In genomic region chr3:141862816-141863461, GRCm38 (mm10) we compare ENCODE assay signal across 8 mouse cellular contexts.
DNase-seq lines count a peak whose midpoint lies in the region; ATAC-seq and TF ChIP-seq lines count a peak whose summit lies in the region.

No protein-coding gene starts in this region.

- H3K9me3 ChIP-seq in forebrain, embryonic 12.5 days, result no peaks in the 10 kb centered on the region
- no peaks in the 10 kb centered on the region for H3K9me3 ChIP-seq in hindbrain, embryonic 14.5 days (ENCODE audit: control insufficient read depth, low read length)

- no peaks in the 10 kb centered on the region for H3K4me1 ChIP-seq in forebrain, embryonic 12.5 days
- H3K4me1 ChIP-seq in hindbrain, embryonic 14.5 days (replicated peaks; ENCODE audit: control insufficient read depth, insufficient read depth, low read length), result no peaks in the 10 kb centered on the region

- intact Hi-C loops in left cerebral cortex, adult 2 months (cut with DNase I), result loop anchor here (1.0 to 5.0 kb wide), 2 partner anchors 412 to 614 kb away; no protein-coding TSS in a partner anchor

- TF ChIP-seq CTCF in left cerebral cortex, adult 2 months (IDR thresholded peaks at IDR 0.05), result peak; percentile 77

- no peak overlapping the region for H3K27ac ChIP-seq in forebrain, embryonic 12.5 days
- H3K27ac ChIP-seq in hindbrain, embryonic 14.5 days, result no peak overlapping the region
- H3K27ac ChIP-seq in left cerebral cortex, adult 2 months, result no peak overlapping the region

- DNase-seq in heart, adult 8-10 months (ENCODE audit: low spot score), result peak; percentile 8
- DNase-seq in heart, adult 11 months, result no peak
- DNase-seq in c-Kit-positive CD71-positive TER-119-positive erythroid progenitor cells, embryonic 14.5 days (ENCODE audit: low spot score), result peak; percentile 2
- DNase-seq in hindbrain, embryonic 14.5 days (ENCODE audit: low spot score), result peak; percentile 79
- DNase-seq in left cerebral cortex, adult 2 months (ENCODE audit: extremely low spot score in 1 of 2, low spot score in 2 of 2), result peak; percentile 45 to 54
- DNase-seq in right cerebral cortex, postnatal 36 days (ENCODE audit: low spot score in 2 of 2), result peak; percentile 22 to 28

- H3K4me3 ChIP-seq in forebrain, embryonic 12.5 days (replicated peaks), result no peak overlapping the region
- H3K4me3 ChIP-seq in hindbrain, embryonic 14.5 days (replicated peaks; ENCODE audit: low read length), result no peak overlapping the region
- no peak overlapping the region for H3K4me3 ChIP-seq in left cerebral cortex, adult 2 months

- WGBS in forebrain, embryonic 12.5 days, result 24% methylated on average over 13 of the region's 13 CpGs
- 22% methylated on average over 13 of the region's 13 CpGs for whole genome bisulfite sequencing in hindbrain, embryonic 14.5 days

- no peaks in the 10 kb centered on the region for H3K27me3 ChIP-seq in forebrain, embryonic 12.5 days
- no peaks in the 10 kb centered on the region for H3K27me3 ChIP-seq in hindbrain, embryonic 14.5 days (ENCODE audit: control insufficient read depth, insufficient read depth, low read length)

- ATAC-seq in forebrain, embryonic 12.5 days (ENCODE audit: low FRiP score), result peak; percentile 93
- peak; percentile 86 for ATAC-seq in hindbrain, embryonic 14.5 days (ENCODE audit: low FRiP score)
- ATAC-seq in megakaryocyte-erythroid progenitor cell, adult 5-6 weeks (replicated peaks; ENCODE audit: low FRiP score, low TSS enrichment, poor library complexity, severe bottlenecking), result peak; percentile 100

- H3K4me2 ChIP-seq in forebrain, embryonic 12.5 days, result no peak overlapping the region
- H3K4me2 ChIP-seq in hindbrain, embryonic 14.5 days (replicated peaks), result peak overlapping the region; percentile 18

- no peaks in the 10 kb centered on the region for H3K36me3 ChIP-seq in forebrain, embryonic 12.5 days (replicated peaks)
- H3K36me3 ChIP-seq in hindbrain, embryonic 14.5 days (replicated peaks; ENCODE audit: control insufficient read depth, insufficient read depth), result no peaks in the 10 kb centered on the region

- no peak overlapping the region for H3K9ac ChIP-seq in forebrain, embryonic 12.5 days
- H3K9ac ChIP-seq in hindbrain, embryonic 14.5 days, result no peak overlapping the region
